Mouse (Mus musculus) neural tube, embryonic 12.5 days (tissue): Measurements from ENCODE around the gene Castor1. TPM values are rescaled to one million over a fixed set of nuclear protein-coding genes. Genes with fewer than 3 reads are reported as not detected.
"Not testable (repeated sequence)": the region's sequence is repeated elsewhere in the genome, so short reads cannot be mapped to it uniquely, and the experiment has no call there.

Experiments used
- ATAC-seq: fragments of 200-750 bp; cut with Nextera tagmentation; 2 replicates; pipeline ENCODE4 v1.8.0; 2017; ENCODE audit warnings: low read depth, mild to moderate bottlenecking, moderate TSS enrichment, moderate library complexity; ENCODE audit not compliant: low FRiP score
- H3K27ac ChIP-seq: fragments of 300-500 bp; sonication (generic); 2 replicates; pipeline ENCODE4 v1.5.1; 2016
- H3K27me3 ChIP-seq: fragments of 300-500 bp; sonication (generic); replicated peaks from 2 replicates; pipeline ENCODE4 v1.6.1; 2016; ENCODE audit warnings: mild to moderate bottlenecking
- H3K36me3 ChIP-seq: fragments of 300-500 bp; sonication (generic); 2 replicates; pipeline ENCODE4 v1.6.1; 2016; ENCODE audit warnings: mild to moderate bottlenecking
- H3K4me1 ChIP-seq: fragments of 300-500 bp; sonication (generic); 2 replicates; pipeline ENCODE4 v1.6.1; 2016
- H3K4me2 ChIP-seq: fragments of 300-500 bp; sonication (generic); replicated peaks from 2 replicates; pipeline ENCODE4 v1.6.1; 2016; ENCODE audit warnings: mild to moderate bottlenecking
- H3K4me3 ChIP-seq: fragments of 300-500 bp; sonication (generic); 2 replicates; pipeline ENCODE4 v1.5.1; 2016
- H3K9ac ChIP-seq: fragments of 300-500 bp; sonication (generic); 2 replicates; pipeline ENCODE4 v1.6.1; 2016; ENCODE audit warnings: mild to moderate bottlenecking
- H3K9me3 ChIP-seq: fragments of 300-500 bp; sonication (generic); 2 replicates; pipeline ENCODE4 v1.6.1; 2016; ENCODE audit warnings: mild to moderate bottlenecking
- WGBS: fragments of 180-500 bp; shearing (Covaris S2); methylation state at CpG from one replicate; pipeline ENCODE4 v1.1.7; 2016; 5-methylcytosine and 5-hydroxymethylcytosine counted together
- polyA plus RNA-seq: library from polyadenylated mRNA; unstranded; fragments of >200 nt; fragmentation: Nextera tagmentation; extraction: Ambion mirVana; gene quantifications from 2 replicates; pipeline ENCODE4 v1.2.1, GENCODE M21; 2016

Castor1 gene
- 1.6 and 2.3 TPM in 2 replicates for polyA plus RNA-seq

GRCm38 (mm10) chr11:4217914-4218629, at the start of gene Castor1:
Castor1 (plus strand) TSS chr11:4218225.
- Histone ChIP-seq H3K4me1 (peaks cover 13% of the 10 kb centered on the region), H3K9me3 (no peaks in the 10 kb centered on the region), H3K27ac (no peak within 1 kb of the TSS), H3K36me3 (peaks cover 27% of the 10 kb centered on the region), H3K4me3 (peak within 1 kb of the TSS; percentile 43), H3K27me3 (peaks cover 26% of the 10 kb centered on the region), H3K4me2 (peak within 1 kb of the TSS; percentile 92), H3K9ac (peak within 1 kb of the TSS; percentile 56)
- peak; percentile 75 for ATAC-seq
- WGBS: 1% methylated on average over 56 of the region's 56 CpGs

GRCm38 (mm10) chr11:4174586-4174985, 43.4 kb upstream of the Castor1 start:
- Histone ChIP-seq H3K36me3 (peaks cover 100% of the 10 kb centered on the region), H3K27me3 (no peaks in the 10 kb centered on the region), H3K4me2 (no peak overlapping the region), H3K9me3 (no peaks in the 10 kb centered on the region), H3K27ac (no peak overlapping the region), H3K4me1 (no peaks in the 10 kb centered on the region), H3K4me3 (no peak overlapping the region), H3K9ac (no peak overlapping the region)
- 92% methylated on average over 5 of the region's 5 CpGs for WGBS
- ATAC-seq: no peak

DNA sequence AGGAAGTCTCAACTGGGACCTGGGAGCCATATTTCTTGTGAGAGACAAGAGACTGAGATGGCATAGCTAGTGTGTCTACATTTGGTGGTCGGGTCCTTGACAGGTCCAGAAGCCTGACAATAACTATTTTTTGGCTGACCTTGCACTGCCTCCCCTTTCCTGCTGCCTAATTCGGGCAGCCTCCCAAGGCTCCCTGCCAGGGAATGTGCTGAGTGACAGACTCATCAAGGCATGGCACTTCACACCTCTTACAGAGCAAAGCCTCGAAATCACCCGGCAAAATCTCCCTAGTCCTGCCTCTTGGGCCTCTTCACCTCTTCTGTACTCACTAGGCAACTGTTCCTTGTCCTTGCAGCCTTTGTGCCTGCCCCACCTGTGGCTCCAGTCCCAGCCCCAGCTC, 40.3 kb upstream of the Castor1 start:
- Histone ChIP-seq H3K4me1 (no peaks in the 10 kb centered on the region), H3K4me2 (no peak overlapping the region), H3K27ac (no peak overlapping the region), H3K4me3 (no peak overlapping the region), H3K27me3 (no peaks in the 10 kb centered on the region), H3K9me3 (no peaks in the 10 kb centered on the region), H3K36me3 (peaks cover 99% of the 10 kb centered on the region), H3K9ac (no peak overlapping the region)
- no peak for ATAC-seq
- 93% methylated on average over 4 of the region's 4 CpGs for WGBS

DNA sequence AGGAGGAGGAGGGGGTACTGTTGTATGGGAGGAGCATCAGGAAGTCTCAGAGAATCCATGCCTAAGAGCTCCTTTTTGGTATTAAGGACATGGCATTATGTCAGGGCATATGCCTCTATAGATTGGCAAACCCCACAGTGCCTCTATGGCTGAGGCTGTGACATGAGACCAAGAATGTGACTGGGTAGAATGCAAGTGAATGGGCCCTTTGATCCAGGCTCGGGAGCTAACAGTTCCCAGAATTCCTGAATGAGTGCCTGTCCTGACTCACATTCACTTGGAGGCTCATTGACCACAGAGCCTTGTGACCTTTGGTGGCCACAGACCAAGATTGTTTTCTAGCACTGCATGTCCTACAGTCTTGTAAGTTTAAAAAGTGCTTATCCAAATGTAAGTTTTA, 36.0 kb upstream of the Castor1 start:
- no peak for ATAC-seq
- WGBS: 12% methylated on average over 1 of the region's 1 CpGs
- Histone ChIP-seq H3K4me2 (no peak overlapping the region), H3K9me3 (no peaks in the 10 kb centered on the region), H3K4me1 (peaks cover under 1% of the 10 kb centered on the region; the same call in 1 of the 2 replicates), H3K27ac (no peak overlapping the region), H3K9ac (no peak overlapping the region), H3K36me3 (peaks cover 61% of the 10 kb centered on the region), H3K4me3 (no peak overlapping the region), H3K27me3 (no peaks in the 10 kb centered on the region)

DNA sequence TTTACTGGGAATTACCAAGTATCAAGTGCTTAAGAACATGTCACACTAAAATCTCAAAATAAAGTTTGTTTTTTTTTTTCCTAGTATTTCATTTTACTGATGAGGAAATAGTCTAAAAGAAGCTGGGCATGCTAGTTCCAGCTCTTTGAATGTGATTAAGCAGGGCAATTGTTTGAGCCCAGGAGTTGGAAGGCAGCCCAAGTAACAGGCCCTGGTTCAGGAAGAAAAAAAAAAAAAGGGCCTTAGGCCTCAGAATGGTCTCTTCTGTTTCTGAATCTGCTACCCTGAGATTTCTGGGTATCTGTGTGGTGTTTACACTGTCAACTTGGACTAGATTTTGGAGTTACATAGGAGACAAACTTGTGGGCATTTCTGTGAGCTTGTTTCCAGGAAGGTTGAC, 34.5 kb upstream of the Castor1 start:
- no peaks in the 10 kb centered on the region for H3K27me3 ChIP-seq
- peaks cover 10% of the 10 kb centered on the region for H3K4me1 ChIP-seq
- no peak overlapping the region for H3K4me2 ChIP-seq
- no peak overlapping the region for H3K4me3 ChIP-seq
- H3K9ac ChIP-seq: no peak overlapping the region
- no peak for ATAC-seq
- H3K9me3 ChIP-seq: no peaks in the 10 kb centered on the region
- no peak overlapping the region for H3K27ac ChIP-seq
- H3K36me3 ChIP-seq: peaks cover 47% of the 10 kb centered on the region

GRCm38 (mm10) chr11:4184251-4184952, 33.6 kb upstream of the Castor1 start:
- Histone ChIP-seq H3K36me3 (peaks cover 38% of the 10 kb centered on the region), H3K27me3 (no peaks in the 10 kb centered on the region), H3K9ac (no peak overlapping the region), H3K4me1 (peaks cover 10% of the 10 kb centered on the region), H3K4me3 (no peak overlapping the region), H3K4me2 (no peak overlapping the region), H3K27ac (no peak overlapping the region), H3K9me3 (no peaks in the 10 kb centered on the region)
- WGBS: 74% methylated on average over 4 of the region's 4 CpGs
- no peak for ATAC-seq

GRCm38 (mm10) chr11:4185480-4185879, 32.5 kb upstream of the Castor1 start:
- H3K36me3 ChIP-seq: peaks cover 27% of the 10 kb centered on the region
- not testable (repeated sequence) for H3K27ac ChIP-seq, H3K4me3 ChIP-seq, ATAC-seq, H3K27me3 ChIP-seq, H3K9ac ChIP-seq, H3K4me1 ChIP-seq, H3K9me3 ChIP-seq, H3K4me2 ChIP-seq
- WGBS: 92% methylated on average over 6 of the region's 6 CpGs

DNA sequence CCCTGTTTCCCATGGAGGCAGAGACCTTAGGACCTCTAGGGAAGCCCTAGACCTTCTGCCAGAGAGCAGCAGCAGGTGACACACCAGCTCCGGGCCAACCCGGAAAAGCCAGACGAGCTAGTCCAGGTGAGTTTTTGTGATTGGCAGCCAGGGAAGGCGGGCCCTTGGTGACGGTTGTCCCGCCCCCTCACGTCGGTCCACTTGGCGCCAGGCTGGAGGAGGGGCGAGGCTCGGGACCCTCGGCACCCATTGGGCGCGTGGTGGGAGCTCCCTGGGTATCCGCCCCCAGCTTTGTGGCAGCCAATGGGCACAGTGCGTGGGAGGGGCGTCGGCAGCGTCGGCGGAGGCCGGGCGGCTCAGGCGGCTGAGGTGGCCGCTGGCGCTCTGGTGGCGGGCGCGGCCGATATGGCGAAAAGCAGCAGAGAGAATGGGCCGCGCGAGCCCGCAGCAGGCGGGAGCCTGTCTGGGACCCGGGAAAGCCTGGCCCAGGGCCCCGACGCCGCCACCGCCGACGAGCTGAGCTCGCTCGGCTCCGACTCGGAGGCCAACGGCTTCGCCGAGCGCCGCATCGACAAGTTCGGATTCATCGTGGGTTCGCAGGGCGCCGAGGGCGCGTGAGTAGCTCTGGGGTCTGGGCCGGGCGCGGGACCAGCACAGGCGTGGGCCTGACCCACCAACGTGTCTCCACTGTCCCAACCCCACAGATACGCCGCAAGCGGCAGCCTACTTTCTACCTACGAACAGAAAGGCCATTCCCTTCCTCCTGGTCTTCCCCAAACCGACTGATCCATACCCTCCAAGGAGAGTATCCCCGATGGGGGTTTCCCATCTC, 31.3 kb upstream of the Castor1 start, which contains the start of gene Tbc1d10a:
TSS of gene Tbc1d10a (plus strand) at position 304 of the 832 bp plus-strand sequence.
- peaks cover 15% of the 10 kb centered on the region for H3K36me3 ChIP-seq
- peak; percentile 99 for ATAC-seq
- H3K9me3 ChIP-seq: no peaks in the 10 kb centered on the region
- peak within 1 kb of the TSS; percentile 90 for H3K4me2 ChIP-seq
- under 1% methylated on average over 71 of the region's 71 CpGs for WGBS
- H3K27ac ChIP-seq: no peak within 1 kb of the TSS
- peak within 1 kb of the TSS; percentile 83 for H3K4me3 ChIP-seq
- H3K4me1 ChIP-seq: peaks cover 10% of the 10 kb centered on the region
- peak within 1 kb of the TSS; percentile 87 for H3K9ac ChIP-seq
- H3K27me3 ChIP-seq: no peaks in the 10 kb centered on the region

- Histone ChIP-seq H3K27ac (no peak overlapping the region), H3K4me2 (peak overlapping the region; percentile 90), H3K27me3 (no peaks in the 10 kb centered on the region), H3K4me3 (peak overlapping the region; percentile 83), H3K9me3 (no peaks in the 10 kb centered on the region), H3K9ac (peak overlapping the region; percentile 87), H3K4me1 (peaks cover 10% of the 10 kb centered on the region), H3K36me3 (peaks cover 9% of the 10 kb centered on the region)
- WGBS: 16% methylated on average over 9 of the region's 9 CpGs
- ATAC-seq: peak; percentile 4; the same call in 1 of the 2 replicates
Measured at GRCm38 (mm10) chr11:4187318-4187700, 30.7 kb upstream of the Castor1 start.

DNA sequence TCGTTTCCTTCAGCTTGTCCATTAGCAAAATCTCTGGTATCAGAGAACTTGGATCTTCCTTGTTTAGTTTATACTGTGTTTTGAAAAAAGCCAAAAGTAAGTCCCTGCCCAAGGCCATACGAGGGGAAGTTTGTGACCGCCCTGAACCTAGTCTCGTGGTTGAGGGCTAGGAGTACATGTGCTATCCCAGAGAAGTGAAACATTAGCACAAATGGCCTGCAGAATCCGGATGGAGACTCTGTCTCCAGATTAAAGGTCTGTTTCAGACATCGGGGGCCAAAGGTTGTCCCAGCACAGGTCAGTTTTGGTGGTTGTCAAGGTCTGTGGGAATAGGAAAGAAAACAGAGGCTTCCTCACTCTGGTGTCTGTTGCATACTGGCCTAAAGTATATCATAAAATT, 28.8 kb upstream of the Castor1 start:
- Histone ChIP-seq H3K9ac (no peak overlapping the region), H3K27ac (no peak overlapping the region), H3K27me3 (no peaks in the 10 kb centered on the region), H3K36me3 (no peaks in the 10 kb centered on the region), H3K9me3 (no peaks in the 10 kb centered on the region), H3K4me1 (peaks cover 10% of the 10 kb centered on the region), H3K4me3 (no peak overlapping the region), H3K4me2 (no peak overlapping the region)
- 88% methylated on average over 6 of the region's 6 CpGs for WGBS
- no peak for ATAC-seq

- Histone ChIP-seq H3K9me3 (no peaks in the 10 kb centered on the region), H3K9ac (no peak overlapping the region), H3K4me3 (no peak overlapping the region), H3K27ac (no peak overlapping the region), H3K27me3 (no peaks in the 10 kb centered on the region), H3K4me2 (no peak overlapping the region), H3K4me1 (peaks cover 10% of the 10 kb centered on the region), H3K36me3 (no peaks in the 10 kb centered on the region)
- ATAC-seq: no peak
- WGBS: 75% methylated on average over 3 of the region's 3 CpGs
Measured at GRCm38 (mm10) chr11:4190677-4191076, 27.3 kb upstream of the Castor1 start.

DNA sequence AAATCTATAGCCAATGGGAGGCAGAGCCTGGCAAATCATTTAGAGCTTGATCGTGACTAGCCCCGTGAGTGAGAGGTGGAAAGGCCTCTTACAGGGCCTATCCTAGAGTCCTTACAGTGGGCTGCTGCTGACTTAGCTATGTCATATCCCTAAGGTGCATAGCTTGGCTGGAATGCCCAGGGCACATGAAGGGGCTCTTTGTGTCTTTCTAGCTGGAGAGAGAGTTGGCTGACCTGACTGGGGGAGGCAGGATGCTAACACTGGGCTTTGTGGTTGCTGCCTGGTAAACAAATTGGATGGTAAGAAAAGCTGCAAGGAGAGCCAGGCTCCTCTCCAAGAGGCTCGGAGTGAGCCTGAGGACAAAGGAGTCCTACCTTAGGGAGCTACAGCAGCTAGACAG, 25.3 kb upstream of the Castor1 start:
- peaks cover 3% of the 10 kb centered on the region; the same call in 1 of the 2 replicates for H3K4me1 ChIP-seq
- H3K36me3 ChIP-seq: no peaks in the 10 kb centered on the region
- H3K9ac ChIP-seq: no peak overlapping the region
- H3K27ac ChIP-seq: no peak overlapping the region
- H3K4me2 ChIP-seq: no peak overlapping the region
- no peak overlapping the region for H3K4me3 ChIP-seq
- ATAC-seq: no peak
- no peaks in the 10 kb centered on the region for H3K9me3 ChIP-seq
- 87% methylated on average over 3 of the region's 3 CpGs for WGBS
- no peaks in the 10 kb centered on the region for H3K27me3 ChIP-seq
